Mouse (Mus musculus): ENCODE measurements at regions not wholly inside any gene's neighbourhood (a gene's known extent, or its start where the extent isn't known, plus 50 kb on each side); places are given as distances from the start of the nearest gene placed in this dataset.
A peak's percentile ranks its signal among the peaks of the same experiment; 100 is the strongest.

DNA sequence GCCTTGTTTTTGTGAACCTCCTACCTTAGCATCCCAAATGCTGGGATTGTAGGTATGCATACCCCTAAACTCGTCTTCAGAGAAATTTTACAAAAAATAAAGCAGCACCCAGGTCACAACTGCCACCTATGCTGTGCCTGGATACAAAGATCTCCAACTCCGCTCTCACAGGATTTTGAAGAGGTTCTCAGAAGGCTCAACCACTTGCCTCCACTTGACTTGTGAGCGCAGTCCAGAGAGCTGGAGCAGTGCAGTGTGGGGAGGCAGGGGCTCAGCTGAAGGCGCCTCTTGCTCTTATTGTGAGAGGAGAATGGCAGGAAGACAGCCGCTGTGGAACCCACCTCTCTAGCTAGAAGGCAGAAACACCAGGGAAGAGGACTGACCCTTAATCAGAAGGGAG is 182.9 kb downstream of the Rap2a start:
- DNase-seq (ENCODE audit: low spot score in 2 of 2) = no peak

DNA sequence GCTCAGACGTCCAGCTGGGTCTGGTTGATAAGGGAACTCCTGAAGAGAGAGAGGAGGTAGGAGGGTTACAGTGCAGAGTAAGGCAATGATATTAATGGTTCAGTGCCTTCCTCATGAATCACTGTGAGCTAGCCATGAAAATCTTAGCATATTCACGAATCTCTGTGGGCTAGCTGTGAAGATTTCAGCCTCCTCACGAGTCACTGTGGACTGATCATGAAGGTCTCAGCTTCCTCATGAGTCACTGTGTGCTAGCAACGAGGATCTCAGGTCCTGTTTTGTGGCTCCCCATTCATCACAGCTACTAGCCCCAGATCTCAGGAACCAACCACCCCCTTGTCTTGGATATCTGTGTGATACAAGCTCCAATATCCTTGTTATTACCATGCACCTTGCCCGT is 191.4 kb downstream of the Rap2a start:
- DNase-seq (ENCODE audit: low spot score in 2 of 2) = no peak

DNA sequence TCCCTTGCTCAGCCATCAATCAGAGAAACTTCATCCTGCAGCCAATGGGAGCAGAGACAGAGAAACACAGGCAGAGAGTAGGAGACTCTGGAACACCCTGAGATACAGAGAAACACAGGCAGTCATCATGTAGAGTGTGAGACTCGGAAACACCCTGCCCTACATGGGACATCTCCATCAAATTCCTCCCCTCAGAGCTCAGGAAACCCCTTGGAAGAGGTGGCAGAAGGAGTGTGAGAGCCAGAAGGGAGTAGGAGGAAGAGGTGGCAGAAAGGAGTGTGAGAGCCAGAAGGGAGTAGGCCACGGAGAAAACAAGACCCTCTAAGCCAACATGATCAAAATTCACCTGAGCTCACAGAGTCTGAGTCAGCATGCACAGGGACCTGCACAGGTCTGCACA is 197.5 kb downstream of the Rap2a start:
- DNase-seq (ENCODE audit: low spot score in 2 of 2) = no peak

DNA sequence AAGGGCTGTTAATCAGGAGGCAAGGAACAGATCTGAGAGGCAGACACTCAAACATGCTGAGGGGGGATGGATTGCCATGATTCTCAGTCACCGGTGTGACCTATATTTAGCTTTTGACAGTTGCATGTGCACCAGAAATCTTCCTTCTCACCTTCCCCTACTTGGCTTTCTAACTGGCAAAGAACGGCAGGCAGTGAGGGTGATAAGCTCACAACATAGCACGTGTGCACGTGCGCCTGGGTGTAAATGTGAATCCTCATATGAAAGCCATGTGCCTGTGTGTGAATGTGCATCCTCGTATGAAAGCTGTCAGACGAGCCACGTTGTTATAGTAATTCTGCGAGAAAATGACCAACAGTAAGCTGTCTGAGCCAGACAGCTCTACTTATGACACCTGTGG is 200.3 kb downstream of the Rap2a start:
- no peak for DNase-seq (ENCODE audit: low spot score in 2 of 2)

DNA sequence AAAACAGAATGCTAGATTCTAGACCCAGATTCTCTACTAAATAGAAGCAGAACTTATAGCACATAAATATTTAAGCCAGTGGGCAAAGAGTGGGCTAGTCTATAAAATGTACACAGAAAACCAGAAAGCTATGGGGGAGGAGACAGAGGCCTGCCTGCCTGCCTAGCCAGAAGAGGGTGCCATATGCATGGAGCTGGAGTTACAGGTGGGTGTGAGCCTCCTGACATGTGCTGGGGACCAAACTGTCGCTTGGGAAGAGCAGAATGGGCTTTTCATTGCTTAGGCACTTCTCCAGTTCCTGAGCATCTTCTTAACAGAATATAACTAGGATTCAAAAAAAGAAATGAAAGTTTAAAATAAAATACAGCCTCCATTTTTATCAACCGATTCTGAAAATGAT is 200.8 kb downstream of the Rap2a start:
- DNase-seq (ENCODE audit: low spot score in 2 of 2) = no peak

DNA sequence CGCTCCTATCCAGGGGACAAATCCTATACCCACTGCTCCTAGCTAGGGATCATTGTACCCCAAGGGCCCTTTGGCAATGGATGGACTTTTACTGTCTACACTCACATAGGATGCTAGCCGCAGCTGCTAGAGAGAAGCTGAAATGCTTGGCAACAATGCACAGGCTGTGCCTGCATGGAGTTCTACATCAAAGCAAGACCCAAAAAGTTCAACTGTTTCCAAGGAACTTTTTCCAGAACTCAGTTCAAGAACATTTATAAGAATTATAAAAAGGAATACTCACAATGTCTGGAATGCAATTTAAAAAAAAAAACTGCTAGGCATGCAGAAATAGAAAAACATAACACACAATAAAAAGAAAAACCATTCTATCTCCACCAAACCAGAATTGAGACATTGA is 202.0 kb downstream of the Rap2a start:
- DNase-seq (ENCODE audit: low spot score in 2 of 2) = no peak

DNA sequence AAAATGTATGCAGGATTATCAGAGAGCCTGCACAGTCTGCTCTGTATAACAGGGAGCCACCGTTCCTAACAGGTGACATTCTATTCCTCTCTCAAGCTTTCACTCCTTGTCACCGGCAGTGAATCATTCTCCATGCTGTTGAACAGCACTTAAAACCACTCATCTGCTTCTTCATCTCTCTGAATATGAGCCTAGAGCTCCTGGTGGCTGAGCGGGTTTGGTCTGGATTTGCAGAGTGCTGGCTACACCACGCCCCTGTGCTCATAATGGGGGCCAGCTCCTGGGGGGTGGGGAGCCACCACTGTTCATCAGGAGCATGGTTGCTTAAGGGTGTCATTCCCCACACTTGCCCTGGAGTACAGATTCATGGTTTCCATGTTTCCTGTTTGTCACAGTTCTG is 207.0 kb downstream of the Rap2a start:
- DNase-seq (ENCODE audit: low spot score in 2 of 2) = no peak

DNA sequence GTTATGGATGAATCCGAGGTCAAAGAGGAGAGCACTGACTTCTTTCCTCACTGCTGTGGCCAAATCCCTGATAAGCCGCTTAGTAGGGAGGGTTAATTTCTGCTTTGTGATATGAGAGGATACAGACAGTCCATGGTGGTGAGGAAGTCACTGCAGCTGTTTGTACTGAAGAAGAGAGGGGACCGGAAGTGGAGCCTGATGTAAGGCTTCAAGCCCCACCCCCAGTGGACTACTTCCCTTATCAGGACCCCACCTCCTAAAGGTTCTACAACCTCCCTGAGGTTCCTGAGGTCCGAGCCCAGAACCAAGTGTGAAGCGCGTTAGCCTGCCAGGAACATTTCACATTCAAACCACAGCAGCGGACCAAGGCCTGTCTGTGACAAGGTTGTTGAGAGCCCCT is 207.6 kb downstream of the Rap2a start:
- DNase-seq (ENCODE audit: low spot score in 2 of 2) = no peak

DNA sequence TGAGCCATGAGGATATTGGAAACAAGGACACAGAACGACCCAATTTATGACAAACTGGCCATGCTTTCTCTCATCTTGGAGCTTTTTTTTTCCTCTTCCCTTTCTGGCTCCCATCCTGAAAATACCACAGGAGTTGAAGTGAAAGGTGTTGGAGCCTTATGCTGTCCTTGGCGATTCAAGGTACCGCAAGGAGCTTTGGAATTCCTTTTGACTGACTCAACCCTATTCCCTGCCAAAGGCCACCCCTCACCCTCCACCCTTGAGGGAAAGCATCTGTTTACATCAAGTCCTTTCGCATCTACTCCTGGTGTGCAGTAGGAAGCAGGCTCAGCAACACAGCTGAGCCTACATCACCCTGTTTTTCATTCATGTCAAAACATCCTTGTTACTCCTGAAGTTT is 208.5 kb downstream of the Rap2a start:
- no peak for DNase-seq (ENCODE audit: low spot score in 2 of 2)

DNA sequence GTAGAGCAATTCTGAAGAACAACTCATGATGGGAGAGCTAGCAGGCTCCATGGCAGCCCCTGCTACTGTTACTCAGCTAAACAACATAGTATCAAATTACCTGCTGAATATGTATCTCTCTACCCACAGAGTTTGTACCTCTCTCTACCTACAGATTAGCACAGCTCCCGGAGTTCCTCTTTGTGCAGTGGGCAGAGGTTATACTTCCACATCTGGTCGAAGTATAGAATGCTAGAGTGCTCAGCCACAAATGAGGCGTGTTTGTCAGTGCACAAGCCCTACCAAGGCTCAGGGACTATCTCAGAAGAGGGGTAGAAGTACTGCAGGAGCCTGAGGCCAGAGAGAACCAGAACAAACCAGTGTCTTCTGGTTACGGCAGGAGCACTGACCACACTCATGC is 211.6 kb upstream of the Ipo5 start:
- DNase-seq (ENCODE audit: low spot score in 2 of 2) = no peak

DNA sequence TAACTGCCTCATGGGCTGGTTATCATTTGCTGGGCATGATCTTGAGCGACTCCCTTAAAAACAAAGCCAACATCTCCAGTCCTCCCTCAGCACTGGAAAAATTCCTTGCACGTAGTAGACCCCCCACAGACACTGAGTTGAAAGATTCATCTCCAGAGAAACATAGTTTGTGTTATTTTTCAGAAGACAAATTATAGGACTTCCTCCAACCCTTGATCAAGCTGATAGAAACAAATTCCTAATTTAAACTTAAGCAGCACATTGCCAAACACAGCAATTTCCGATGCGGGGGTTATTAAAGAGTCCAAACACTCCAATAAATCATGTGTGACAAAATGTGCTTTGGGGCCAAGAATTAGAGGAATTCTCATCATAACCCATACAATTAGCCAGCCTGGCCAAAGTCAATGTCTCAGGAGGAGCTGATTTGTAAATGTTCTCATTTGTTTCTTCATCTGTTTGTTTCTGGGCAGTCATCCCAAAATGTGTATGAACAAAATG is 205.7 kb upstream of the Ipo5 start:
- DNase-seq (ENCODE audit: low spot score in 2 of 2) = no peak

DNA sequence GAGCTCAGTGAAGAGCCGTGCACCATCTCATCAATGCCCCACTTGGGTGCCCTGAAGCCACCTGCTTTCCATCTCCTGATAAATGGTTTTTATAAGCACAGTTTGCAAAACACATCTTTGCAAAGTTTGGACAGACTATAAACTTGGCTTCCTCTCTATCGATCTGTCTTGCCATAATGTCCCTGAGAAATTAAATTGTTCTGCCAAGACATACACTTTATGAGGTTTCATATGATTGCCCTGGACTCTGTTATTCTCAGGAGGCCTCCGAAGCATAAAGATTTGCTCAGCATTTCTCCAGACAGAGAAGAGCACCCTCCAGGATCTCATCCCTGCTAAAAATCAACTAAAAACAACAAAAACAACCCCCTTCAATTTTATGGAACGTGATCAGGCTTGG is 200.2 kb upstream of the Ipo5 start:
- DNase-seq (ENCODE audit: low spot score in 2 of 2) = no peak

DNA sequence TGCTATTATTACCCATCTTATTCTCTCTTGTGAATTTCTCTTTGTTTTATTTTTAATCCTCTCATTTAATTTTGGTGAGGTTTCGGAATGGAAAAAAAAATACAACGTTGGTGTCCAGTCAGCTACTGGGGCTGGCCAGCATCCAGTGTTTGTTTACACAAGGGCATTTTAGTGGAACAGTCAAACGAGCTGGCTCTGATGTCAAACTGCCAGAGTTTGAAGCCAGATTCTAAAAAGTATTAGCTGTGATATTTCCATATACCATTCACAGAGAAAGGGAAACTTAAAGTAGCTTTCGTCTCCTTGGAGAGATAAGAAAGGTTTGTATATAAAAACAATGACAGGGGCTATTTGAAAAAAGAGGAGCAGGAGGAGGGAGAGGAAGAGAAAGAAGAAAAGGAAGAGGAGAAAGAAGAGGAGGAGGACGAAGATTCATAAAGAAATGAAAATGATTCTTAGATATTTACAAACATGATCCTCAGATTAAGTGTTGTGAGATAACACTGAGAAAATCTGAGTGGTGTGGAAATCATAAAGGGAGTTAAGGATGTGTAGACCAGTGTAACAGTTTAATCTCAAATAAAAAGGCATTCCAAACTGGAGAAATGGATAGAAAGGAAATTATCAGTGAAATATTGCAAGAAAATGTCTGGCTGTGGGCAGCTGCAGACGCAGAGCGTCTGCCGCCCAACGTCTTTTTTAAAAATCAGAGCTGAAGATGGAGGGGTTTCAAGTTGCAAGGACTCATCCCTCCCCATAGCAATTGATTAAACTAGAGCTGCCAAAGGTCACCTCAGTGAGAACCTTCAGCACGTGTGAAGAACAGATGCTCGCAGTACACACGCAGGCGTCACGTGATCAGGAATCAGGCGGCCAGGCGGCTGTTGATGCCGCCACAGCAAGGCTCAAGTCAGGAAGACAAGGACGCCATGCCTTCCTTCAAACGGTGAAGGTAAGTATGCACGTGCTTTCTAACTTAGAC is 190.3 kb upstream of the Ipo5 start:
- peak in 1 of 2 experiments; percentile 4 for DNase-seq (ENCODE audit: low spot score in 2 of 2)

DNA sequence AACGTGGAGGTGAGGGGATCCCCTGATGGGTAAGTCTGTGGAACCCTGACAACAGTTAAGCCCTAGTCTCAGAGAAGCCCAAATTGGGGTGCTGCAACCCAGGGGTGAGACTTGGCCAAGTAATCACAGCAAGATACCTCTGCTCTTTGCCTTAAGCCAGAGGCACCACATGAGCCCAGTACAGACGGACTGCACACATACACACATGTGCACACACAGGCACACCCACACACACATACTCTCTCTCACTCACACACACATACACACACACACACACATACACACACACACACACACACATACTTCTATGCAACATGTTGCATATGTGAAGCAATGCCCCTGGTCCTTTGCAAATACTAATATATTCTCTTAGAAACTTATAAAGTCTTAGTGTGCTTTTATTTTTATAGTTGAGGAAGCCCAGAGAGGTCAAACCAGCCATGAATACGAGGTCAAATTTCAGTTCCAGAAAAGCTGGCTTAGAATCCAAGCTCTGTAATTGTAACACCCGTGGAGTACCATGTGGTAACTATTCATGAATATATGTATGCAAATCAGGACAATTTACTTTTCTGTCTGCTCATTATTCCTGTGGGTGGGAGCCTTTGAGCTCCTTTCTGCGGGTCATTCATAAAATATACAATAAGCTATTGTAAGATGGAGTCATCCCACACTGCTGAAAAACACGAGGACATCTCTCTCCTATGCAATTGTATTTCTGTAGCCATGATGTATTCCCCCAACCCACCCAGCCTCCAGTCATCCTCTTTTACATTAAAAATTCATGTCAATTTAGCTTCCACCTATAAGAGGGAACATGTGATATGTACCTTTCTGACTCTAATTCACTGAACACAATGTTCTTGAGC is 189.2 kb upstream of the Ipo5 start:
- no peak for DNase-seq (ENCODE audit: low spot score in 2 of 2)

DNA sequence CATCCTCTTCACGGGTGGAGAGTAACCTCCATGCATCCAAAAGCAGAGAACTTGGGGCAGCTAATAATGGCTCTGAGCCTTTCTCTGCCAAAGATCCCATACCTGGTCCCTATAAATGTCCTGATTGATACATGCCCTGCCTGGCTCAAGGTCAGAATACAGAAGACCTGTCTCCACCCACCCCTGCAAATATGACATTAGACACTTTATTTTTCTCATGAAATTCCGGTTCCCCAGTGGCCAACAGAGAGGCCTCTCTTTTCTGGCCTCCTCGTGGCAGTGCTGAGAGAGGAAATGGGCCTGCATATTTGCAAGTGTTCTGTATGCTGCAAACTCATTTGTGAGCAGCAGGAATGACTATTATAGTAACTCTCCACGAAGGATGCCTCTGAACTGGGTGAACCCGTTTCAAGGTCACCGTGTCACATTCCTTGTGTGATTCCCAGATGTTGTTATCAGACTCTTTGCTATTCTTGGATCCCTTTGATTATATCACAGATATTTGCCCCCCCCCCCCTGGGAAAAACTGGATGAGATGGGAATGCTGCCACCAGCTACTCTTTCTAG is 188.4 kb upstream of the Ipo5 start:
- DNase-seq (ENCODE audit: low spot score in 2 of 2) = no peak

DNA sequence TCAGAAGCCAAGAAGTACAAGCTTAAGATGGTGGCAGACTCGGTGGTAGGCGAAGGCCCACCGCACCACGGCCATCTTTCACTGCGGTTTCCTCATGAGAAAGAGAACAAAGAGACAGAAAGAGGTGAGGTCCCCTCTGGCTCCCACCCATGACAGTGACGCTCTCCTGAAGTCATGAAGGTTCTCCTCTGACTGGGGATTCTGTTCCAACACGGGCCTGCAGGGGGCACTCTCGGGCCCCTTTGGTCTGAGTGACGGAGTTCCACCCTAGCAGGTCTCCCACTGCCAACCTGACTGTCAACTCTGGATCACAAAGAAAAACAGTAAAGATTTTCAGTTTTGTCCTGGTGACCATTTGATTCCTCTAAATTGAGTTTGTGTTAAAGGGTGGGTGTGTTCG is 182.9 kb upstream of the Ipo5 start:
- DNase-seq (ENCODE audit: low spot score in 2 of 2) = no peak

DNA sequence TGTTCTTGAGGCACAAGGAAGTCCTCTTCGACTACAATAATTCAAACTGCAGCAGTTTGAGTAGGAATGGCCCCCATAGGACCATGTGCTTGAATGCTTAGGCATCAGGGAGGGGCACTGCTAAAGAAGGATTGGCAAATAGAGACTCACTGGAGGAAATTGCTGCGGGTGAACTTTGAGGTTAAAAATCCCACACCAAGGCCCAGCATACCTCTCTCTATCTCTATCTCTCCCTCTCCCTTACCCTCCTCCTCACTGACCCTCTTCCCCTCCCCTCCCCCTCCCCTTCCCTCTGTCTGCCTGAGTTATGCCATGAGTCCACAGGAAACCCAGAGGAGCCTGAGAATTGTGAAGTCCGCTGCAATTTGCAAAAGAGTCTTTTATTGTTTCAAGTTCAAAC is 180.8 kb upstream of the Ipo5 start:
- no peak for DNase-seq (ENCODE audit: low spot score in 2 of 2)

DNA sequence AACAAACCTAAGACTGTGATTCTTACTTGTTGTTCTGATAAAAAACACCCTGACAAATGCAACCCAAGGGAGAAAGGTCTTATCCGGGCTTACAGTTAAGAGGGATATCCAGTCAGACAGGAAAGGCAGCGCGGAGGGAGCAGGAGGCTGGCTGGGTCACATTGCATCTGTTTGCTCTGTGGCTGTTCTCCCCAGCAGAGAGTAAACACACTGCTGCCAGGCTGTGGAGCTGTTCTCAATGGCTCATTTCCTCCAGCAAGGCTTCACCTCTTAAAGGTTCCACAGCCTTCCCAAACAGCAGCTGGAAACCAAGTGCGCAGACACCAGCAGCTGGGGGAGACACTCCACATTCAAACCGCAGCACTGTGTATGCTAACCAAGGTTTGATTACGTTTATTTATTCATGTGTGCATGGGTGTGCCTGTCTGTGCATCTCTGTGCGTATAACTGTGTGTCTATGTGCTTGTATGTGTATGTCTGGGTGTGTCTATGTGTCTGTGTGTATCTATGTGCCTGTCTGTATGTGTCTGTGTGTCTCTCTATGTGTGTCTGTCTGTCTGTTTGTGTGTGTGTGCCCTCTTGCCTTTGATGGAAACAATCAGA is 179.2 kb upstream of the Ipo5 start:
- no peak for DNase-seq (ENCODE audit: low spot score in 2 of 2)

DNA sequence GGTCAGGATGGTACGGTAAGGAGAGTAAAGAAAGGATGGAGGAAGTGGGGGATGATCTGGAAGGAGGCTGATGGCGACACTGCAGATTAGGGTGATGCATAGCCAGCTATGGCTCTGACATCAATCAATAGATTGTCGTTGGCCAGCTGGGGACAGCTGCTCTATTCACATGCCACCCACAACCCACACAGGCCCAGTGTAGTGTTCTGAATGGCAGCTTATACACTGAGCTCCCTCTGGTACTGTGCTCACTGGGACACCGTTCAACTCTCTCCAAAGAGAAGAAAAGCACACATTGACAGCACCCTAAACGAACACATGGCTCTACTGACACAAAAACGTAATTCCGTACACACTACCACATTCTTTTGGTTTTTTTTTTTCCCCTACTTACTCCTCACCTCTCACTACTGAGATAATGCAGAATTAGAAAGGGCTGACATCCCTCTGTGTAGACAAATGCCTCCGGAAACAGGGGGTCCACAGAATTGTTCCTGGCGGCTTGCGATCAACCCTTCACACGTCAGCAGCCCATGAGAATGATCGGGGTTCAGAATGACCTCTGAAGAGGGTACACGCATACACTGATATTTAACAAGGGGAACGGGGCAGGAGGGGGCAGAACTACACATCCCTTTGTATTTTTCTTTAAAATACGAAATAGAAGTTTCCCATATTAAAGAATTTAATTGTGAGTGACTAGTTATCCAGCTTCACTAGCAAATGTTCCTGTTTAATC is 178.5 kb upstream of the Ipo5 start:
- no peak for DNase-seq (ENCODE audit: low spot score in 2 of 2)

DNA sequence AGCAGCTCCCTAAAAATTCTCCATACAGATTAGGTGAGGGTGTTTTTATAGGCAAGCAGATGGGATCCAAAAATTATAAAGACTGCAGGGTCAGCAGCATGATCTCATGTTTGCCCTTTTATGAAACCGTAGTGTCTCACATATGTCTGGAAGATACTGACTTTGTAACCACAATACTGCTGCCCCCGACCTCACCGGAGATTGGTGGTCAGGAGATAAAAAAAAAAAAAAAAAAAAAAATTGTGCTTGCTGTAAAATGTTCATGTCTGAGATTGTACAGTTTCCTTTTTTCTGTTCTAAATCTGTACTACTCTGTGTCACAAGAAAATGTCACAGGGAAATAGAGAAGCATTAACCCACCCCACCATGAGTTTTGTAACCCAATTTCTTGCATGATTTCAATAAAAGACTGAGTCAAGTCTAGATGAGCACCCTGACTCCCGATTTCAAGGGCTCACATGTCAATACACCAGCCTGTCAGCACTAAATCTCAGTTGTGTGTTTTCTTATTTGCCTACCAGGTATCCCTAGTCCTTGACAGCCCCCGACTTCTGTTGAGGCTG is 169.5 kb upstream of the Ipo5 start:
- no peak for DNase-seq (ENCODE audit: low spot score in 2 of 2)

DNA sequence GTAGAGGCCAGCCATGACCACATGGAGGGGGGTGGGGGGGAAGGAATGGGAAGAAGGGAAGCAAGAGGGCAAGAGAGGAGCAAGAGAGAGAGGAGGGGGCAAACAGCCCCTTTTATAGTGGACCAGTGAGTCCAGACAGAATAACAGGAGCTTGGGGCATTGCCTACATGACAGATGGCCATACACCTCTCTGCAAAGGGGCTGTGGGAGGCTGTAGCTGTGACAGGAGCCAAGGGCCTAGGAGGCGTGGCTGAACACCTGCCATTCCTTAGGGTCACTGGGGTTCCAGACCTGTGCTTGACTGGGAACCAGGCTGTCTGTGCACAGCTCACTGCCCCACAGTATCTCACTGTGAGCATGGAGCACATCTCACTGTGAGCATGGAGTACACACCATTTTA is 157.0 kb upstream of the Ipo5 start:
- no peak for DNase-seq (ENCODE audit: low spot score in 2 of 2)
